Mouse (Mus musculus): Measurements from ENCODE around the gene Ldlrad3. TPM values are rescaled to one million over a fixed set of nuclear protein-coding genes. Genes with fewer than 3 reads are reported as not detected.

Ldlrad3 gene
- total RNA-seq, 2 experiments from 2014 or later, result 6.9 to 7.5 TPM

DNA sequence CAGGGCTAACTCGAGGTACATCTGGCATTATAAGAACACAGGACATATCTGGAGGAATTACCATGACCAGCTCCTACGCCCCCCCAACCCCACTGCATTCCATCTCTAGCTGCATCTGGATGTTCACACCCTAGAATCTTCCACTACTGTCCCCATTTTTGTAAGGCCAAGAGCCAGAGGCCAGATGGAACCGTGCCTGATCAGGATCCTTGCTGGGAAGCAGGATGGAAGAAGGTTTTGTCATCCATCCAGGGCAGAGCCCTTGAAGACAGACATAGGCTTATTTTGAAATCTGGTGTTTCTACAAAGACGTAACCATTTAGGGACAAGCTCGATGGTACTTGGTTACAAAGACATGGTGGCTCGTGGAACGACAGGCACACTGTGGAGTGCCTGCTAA lies 139.7 kb downstream of the Ldlrad3 start:
- no peak for DNase-seq (ENCODE audit: low spot score in 2 of 2)

- no peak for DNase-seq (ENCODE audit: low spot score in 2 of 2)
Measured at GRCm38 (mm10) chr2:102040456-102040855, 145.7 kb downstream of the Ldlrad3 start.

- DNase-seq (ENCODE audit: low spot score in 2 of 2), result no peak
Measured at GRCm38 (mm10) chr2:102040011-102040410, 146.2 kb downstream of the Ldlrad3 start.

GRCm38 (mm10) chr2:102038895-102039667 lies 147.1 kb downstream of the Ldlrad3 start:
- DNase-seq (ENCODE audit: low spot score in 2 of 2), result no peak

DNA sequence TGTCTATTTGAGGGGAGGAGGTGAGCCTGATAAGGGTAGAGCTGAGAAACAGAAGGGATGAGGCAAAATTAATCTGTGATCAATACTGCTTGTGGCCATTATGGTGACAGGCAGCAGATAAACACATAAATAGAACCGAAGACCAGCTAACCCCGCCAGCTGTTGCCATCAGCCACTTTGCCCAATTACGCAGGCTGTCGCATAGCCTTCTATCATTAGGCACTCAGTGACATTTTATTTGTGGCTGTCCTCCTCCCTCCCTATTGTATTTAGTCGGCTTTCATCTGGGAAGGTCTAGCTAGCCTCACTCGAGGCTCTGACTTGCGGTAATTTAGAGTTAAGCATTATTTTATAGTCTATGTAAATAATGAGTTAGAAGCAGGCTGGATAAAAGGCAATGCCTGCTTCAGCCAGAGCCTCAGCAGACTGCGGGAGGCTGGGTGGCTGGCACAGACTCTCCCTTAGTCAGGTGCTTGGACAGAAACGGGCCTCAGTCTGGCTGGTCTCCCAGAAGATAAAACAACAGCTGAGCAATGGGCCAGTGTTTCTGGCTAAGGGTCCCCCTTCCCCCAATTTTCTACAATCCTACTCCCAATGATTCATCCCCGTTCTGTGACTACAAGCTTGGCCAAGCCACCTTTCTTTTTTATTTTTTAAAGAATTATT lies 147.8 kb downstream of the Ldlrad3 start:
- DNase-seq (ENCODE audit: low spot score in 2 of 2), result no peak

GRCm38 (mm10) chr2:102036665-102037511 lies 149.3 kb downstream of the Ldlrad3 start:
- no peak for DNase-seq (ENCODE audit: low spot score in 2 of 2)

- no peak for DNase-seq (ENCODE audit: low spot score in 2 of 2)
Measured at GRCm38 (mm10) chr2:102034513-102034879, 151.7 kb downstream of the Ldlrad3 start.

DNA sequence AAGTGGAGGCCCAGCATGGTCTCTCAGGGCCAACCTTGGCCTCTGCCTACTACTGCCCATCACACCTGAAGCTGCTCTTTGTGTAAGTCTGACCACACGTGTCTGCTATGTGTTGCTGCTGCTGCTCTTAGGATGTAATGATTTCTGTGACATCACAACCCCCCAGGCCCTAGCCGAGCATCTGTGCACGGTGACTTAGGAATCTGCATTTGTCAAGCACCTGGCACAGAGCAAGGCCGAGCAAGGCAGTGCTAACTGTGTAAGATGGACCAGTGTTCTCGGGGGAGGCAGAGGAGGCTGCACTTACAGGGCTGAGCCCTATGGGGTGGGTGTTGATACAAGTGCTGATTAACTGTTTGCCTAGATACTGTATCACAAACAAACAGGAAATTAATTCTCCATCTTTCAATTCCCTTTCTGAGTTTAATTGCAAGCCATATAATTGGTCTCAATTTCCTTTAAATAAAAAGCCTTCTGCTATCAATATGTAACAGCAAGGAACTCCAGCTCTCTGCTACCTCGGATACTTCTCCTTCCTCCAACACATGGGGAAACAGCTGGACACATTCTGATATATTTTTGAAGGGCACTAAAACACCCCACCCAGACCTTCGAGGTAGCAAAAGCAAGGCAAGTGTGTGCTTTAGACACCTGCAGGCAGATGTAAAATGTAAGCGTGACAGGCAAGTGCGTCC lies 152.2 kb downstream of the Ldlrad3 start:
- DNase-seq (ENCODE audit: low spot score in 2 of 2), result no peak

- no peak for DNase-seq (ENCODE audit: low spot score in 2 of 2)
Measured at GRCm38 (mm10) chr2:102032713-102033343, 153.4 kb downstream of the Ldlrad3 start.

DNA sequence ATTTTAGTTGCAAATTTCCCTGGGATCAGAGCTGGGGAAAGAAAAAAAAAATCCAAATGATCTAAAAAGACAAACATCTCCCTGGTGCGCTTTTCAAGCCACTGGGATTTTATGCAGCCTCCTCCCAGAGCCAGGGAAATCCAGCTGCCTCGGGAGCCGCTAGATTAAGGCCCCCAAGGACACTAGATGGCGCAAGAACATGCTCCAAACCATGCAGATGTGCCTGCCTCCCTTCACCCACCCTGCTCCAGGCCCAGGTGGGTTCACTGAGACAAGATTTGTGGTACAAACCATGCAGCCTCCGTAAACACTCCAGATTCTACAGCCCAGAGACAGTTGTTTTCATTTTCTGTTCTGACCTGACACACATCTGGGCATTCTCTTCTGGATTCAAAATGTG lies 155.5 kb downstream of the Ldlrad3 start:
- DNase-seq (ENCODE audit: low spot score in 2 of 2), result peak; percentile 20 to 36

DNA sequence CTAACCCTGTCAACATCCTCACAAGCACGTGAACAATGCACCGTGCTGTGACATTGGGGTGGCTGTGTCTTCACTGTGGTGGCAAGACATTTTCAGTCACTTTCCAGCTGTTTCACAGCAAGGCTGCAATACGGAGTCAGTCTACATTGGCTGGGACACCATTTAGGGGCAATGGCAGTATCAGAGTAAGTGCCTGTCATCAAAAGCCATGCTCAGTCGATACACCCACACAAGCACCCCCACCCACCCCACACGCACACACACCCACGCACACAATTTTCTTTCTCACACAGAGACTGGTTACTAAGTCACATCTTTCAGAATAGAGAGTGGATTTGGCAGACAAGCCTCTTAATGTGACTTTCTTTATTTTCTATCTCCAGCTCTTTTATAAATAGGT lies 156.0 kb downstream of the Ldlrad3 start:
- DNase-seq (ENCODE audit: low spot score in 2 of 2), result no peak

- no peak for DNase-seq (ENCODE audit: low spot score in 2 of 2)
Measured at GRCm38 (mm10) chr2:102029682-102030081, 156.5 kb downstream of the Ldlrad3 start.

- no peak for DNase-seq (ENCODE audit: low spot score in 2 of 2)
Measured at GRCm38 (mm10) chr2:102027265-102027664, 158.9 kb downstream of the Ldlrad3 start.

DNA sequence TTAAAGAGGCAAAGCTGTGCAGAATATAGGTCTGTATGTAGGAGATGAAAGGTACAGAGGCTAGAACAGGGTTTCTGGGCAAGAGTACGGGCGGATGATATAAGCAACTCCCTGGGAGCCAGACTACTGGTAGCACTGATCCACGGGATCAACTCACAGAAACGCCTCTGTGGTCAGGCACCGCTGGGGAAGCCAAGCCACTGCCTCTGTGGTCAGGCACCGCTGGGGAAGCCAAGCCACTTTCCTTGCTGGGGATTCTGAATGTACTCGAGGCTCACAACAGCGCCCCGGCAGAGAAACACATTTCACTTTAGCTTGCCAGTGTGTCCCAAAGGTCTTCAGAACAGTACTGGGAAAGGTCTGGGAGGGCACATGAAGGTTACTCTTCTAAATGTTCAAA lies 160.0 kb downstream of the Ldlrad3 start:
- DNase-seq (ENCODE audit: low spot score in 2 of 2), result no peak

DNA sequence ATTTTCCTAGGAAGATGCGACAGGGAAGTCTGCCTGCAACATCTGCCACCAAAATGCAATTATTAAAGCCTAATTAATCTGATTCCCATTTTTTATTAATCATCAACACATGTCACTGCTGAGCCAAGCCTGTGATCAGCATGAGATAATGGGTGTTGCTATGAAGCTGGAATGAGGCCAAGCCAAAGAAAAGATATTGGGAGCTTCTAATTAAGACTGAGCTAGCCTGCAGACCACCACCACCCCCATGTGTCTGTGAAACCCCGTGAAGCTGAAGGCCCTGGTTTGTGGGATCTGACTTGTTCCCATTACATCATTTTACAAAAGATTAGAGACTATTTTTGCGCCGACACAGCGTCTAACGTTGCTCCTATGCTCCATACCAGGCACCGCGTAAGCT lies 161.7 kb downstream of the Ldlrad3 start:
- no peak for DNase-seq (ENCODE audit: low spot score in 2 of 2)

DNA sequence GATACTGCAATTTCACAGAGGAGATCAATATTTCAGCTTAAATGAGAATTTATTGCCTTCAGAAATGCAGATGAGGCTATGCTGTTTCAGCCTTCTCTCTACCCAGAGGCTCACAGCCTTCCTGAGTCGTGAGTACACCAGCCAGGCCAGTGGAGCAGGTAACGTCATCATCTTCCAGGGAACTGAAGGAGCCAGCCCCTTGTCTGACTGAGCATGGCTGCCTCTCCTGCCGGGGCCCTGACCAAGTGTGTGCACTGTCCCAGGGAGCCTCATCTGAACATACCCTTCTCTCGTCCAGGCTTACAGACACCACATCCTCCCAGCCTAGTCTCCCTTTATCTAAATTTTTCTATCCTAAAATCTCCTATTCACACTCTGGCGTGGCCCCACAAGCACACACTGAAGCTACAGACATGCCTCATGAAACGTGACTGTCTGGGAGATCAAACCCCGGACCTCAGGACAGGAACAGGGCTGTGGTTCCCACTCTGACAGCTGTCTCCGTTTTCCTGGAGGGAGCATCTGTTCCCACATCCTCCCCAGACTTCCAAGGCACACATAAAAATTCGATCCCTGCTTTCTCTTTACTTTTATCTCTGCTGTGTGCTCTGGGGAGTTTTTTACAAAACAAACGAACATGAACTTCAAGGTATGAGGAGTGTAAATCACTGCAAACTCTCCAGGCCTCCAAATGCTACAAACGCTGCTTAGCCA lies 164.7 kb downstream of the Ldlrad3 start:
- no peak for DNase-seq (ENCODE audit: low spot score in 2 of 2)

DNA sequence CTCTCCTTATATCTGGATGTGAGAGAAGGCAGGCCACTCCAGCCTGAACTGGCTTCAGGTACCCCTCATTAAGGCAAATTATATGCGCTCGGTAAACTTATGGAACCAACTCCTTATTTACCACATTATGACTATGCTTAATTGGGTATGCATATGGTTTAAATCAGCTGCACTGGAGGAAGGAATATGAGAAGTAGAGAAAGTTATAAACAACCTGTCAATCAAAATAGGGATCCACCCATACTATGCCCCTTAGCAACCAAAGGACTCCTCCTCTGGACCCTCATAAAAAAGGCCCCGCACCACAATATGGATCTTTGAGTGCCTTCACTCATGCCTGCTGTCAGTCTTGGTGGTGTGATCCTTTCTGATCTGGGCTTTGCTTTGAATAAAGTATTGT lies 165.6 kb downstream of the Ldlrad3 start:
- no peak for DNase-seq (ENCODE audit: low spot score in 2 of 2)

- DNase-seq (ENCODE audit: low spot score in 2 of 2), result no peak
Measured at GRCm38 (mm10) chr2:102014538-102015113, 171.6 kb downstream of the Ldlrad3 start.

- no peak for DNase-seq (ENCODE audit: low spot score in 2 of 2)
Measured at GRCm38 (mm10) chr2:102011311-102011975, 174.7 kb downstream of the Ldlrad3 start.
